Mouse (Mus musculus) brain, adult 2 months (tissue): ENCODE data around the gene Dock6.

Experiments
- DNase-seq: peaks from one replicate; pipeline ENCODE4 v3.0.0; 2011; ENCODE audit warnings: low read depth, low spot score

Gene Dock6

DNA sequence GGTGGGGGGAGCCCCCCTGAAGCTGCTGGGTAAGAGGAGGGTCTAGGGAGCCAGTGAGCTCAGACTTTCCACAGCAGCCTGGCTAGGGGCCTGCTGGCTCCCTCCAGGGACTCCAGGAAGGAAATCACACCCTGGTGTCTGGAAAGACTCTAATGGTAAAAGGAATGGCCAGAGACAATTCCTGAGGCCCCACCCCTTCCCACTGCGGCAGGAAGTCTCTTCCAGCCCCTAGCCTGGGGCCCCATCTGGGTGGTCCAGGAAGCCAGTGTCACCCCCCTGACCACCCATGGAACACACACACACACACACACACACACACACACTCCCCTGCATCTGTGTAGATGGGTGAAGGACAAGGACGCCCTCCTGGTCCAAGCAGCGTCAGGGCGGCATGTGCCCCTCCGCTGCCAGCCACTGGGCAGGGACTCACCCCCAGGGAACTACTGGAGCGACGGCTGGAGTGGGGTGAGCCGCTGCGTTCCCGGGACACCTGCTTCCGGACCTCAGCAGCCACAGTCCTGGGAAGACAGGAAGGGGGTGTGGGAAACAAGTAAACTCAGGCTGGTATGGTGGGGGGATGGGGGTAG lies 5.6 kb downstream of the Dock6 start:
- DNase-seq = no peak

DNA sequence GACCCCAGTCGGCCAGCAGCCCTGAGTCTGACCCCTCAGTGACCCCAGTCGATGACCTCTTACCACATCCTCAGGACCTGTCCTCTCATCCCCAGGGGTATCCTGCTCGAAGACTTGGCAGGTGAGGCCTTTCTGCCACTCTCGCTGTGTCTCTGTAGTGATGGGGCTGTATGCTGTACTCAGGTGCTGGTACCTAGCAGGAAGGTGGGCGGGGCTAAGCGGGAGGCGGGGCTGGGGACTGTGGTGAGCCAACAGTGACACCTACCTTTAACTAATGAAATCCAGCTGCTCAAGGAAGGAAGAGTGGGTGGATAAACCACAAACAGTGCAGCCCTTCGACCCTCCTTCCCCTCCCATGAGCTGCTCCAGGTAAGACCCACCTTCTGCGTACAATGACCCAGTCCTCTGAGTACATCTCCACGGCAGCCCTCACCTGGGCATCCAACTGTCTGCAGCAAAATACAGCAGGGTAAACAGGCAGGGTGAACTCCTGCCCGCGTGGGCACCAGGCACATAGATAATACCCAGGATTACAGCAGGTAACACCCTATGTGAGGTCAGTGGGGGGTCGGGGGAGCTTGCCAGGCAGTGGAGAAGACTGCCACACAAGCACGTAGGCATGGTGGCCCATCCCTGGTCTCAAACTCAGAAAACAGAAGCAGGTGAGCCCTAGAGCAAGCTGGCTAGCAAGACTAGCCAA lies 6.9 kb downstream of the Dock6 start:
- no peak for DNase-seq

DNA sequence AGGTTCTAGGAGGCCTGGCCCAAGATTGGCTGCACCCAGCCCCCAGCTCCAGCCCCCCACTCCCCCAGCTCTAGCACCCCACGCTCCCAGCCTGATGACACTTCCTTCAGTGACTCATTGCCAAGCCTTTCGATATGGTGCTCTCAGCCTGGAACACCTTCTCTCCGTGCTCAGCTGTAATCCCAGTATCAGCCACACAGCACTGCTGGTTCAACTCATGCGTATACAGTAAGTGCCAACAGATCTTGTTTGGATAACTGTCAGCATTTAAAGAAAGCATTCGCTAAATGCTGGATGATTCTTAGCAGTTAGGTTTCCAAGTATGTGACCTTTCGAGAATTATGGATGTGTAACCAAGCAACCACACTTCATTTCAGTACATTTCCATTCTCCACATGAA lies 9.3 kb downstream of the Dock6 start:
- peak; percentile 87 for DNase-seq

DNA sequence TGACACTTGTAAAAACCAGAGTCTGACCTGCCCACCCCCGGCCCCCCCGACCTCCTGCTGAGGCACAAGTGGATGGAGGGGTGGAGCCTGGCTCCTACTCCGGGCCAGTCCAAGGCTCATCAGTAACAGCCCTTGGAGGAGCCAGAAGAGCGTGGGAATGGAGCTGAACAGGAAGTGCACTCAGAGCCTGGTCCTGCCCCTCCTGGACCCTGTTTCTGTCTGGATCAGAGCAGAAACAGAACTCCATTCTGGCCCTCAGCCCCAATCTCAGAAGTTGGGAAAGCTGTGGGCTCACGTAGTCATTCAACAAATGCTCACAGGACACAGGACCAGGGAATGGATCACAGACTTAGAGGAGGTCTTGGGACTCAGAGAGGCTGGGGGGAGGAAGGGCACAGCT lies 10.0 kb downstream of the Dock6 start:
- no peak for DNase-seq

DNA sequence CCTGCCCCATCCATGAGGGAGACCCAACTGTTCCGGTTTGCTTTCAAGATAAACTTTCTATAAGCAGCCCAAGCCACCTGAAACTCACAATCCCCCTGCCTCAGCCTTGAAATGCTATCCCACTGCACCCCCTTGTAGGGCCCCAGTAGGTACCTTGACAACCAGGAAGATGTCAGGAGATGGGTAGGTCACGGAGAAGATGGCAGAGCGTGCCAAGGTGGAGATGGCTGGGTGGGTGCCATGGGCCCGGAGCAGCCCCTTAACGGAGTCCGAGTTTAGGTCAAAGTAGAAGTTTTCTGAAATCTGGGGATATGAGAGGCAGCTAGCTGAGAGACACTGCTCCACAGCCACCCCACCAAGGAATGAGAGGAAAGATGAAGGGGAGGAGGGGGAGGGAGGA lies 11.1 kb downstream of the Dock6 start:
- no peak for DNase-seq

DNA sequence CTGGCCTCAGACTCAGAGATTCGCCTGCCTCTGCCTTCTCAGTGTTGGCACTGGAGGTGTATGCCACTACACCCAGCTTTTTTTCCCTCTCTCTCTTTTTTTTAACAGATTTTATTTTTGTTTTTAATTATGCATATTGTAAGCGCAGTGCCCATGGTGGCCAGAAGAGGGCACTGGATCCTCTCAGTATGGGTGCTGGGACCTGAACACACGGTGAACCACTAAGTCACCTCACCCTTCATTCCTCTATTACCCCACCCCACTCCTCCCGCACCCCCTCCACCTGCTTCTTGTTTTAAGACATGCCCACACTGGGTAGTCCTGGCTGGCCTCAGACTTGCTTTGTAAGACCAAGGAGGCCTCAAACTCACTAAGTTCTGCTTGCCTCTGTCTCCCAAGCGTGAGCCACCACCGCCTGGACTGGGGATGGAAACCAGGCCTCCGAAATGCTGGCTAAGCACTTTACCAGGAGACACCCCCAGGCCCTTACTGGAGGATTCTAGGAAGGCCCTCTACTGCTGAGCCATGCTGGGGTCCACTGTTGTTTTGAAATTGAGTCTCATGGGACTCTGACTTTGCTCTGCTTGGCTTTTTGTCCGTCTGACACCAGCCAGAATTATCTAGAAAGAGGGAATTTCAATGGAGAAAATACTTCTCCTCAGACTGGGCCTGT lies 12.2 kb downstream of the Dock6 start:
- DNase-seq = peak; percentile 63

DNA sequence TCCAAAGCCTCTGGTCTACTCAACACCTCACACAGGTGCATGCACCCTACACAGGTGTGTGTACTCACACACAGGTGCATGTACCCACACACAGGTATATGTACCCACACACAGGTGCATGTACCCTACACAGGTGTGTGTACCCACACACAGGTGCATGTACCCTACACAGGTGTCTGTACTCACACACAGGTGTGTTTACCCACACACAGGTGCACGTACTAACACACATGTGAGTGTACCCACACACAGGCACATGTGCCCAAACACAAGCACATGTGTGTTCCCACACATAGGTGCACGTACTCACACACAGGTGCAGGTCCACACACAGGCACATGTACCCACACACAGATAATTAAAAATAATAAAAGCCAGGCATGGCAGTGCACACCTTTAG lies 14.7 kb downstream of the Dock6 start:
- no peak for DNase-seq

DNA sequence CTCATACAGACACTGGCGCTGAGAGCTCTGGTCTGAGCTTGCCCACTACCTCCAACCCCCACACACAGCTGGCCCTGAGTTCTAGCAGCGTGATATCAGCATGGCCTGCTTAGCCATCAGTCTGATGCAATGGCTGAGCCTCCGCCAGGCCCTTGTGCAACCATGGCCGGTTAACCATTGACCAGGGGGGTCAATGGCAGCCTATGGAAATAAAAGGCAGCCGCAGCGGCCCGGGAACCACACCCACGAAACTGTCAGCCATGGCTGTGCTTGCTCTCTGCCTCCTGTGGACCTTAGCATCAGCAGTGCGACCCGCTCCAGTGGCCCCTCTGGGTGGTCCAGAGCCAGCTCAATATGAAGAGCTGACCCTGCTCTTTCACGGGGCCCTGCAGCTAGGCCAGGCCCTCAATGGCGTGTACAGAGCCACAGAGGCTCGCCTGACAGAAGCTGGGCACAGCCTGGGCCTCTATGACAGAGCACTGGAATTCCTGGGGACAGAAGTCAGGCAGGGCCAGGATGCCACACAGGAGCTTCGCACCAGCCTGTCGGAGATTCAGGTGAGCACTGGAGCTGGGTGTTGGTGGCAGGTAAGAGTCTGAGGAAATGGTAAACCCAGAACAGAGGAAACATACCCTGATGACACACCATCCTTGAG lies 17.1 kb downstream of the Dock6 start, which contains the start of gene Angptl8:
Gene Angptl8, plus strand, starts transcription at position 253 of the 655 bp plus-strand sequence.
- DNase-seq = no peak

DNA sequence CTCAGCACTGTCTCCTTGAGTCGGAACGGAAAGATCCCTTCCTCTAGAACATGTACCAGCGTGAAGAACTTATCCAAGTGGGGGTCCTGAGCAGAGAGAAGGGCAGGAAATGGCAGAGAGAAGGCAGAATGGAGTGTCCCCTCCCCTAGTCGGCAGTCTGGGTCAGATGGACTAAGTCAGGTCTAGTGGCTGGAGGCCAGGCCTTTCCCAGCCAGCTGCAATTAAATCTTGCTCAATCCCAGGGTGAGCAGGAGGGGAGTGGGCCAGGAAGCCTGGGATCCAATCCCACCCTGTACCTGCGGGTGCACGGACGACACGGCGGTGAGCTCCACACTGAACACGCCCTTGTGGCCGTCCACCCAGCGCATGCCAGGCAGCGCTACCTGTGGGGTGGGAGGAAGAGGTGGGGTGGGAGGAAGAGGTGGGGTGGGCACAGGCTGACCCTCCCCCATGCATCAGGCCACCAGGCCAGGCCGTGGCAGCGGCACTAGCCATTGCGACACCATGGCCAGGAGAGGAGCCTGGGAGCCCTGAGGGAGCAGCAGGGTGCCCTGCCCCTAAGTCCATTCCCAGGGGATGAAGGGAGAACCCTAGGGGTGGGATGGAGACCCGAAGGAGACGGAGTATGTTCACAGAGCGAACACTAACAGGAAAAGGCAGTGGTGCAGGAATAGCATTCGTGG lies 20.7 kb downstream of the Dock6 start:
- DNase-seq = no peak

DNA sequence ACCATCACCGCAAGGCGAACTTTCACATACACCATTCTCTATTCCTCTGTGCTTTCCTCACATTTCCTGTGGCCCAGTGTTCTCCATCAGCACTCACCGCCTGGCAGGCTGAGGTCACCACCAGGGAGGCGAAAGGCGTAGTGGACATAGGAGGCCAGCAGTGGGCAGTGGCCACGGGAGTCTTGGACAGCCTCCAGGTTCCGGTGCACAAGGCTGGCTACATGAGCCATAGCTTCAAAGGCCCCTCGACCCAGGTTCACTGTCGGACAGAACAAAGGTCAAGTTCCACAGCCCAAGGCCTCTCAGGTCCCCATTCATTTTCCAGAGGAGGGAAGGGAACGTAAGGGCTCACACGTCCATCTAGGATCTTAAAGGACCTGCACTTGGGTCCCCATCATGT lies 21.5 kb downstream of the Dock6 start:
- DNase-seq = no peak

DNA sequence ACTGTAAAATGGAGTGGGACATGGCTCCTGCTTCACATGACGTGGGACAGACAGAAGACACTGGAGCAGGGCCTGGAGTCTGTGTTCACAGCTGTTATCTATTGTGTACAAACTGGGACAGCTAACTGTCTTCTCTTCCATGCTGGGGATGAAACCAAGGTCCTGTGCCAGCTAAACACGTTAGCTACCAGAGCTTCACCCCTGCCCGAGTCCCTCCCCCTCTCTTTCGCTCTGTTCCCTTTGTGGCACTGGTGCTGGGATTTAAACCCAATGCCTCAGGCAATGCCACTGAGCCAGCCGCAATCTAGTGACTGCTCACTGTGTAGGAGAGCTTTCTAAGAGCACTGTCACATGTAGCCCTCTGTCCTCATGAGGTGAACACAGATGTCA lies 22.0 kb downstream of the Dock6 start:
- DNase-seq = no peak

DNA sequence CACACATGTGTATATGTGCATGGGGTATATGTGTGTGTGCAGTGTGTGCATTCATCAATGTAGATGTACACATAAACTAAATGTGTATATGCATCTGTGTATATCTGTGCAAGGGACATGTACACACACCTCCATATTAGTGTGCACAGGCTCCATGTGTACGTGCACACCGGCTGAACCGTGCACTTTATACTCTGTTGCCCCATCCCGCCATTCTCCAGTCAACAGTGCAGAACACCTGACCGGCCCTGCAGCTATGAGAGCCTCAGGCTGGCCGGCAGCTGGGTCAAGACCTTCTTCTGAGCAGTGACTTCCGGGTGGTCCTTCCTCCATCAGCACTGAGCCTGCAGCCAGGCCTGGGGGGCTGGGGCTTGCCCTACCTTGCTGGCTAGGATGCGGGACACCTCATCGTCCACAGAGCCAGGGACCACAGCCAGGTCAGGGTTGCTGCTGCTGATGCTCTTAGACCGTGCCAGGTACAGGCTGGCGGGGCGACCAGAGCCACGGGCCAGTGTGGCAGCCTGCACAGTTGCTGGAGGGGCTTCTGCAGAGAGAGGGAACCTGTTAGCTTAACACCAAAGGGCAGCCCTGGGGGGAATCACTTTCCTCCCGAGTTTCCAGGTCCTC lies 22.5 kb downstream of the Dock6 start:
- no peak for DNase-seq

DNA sequence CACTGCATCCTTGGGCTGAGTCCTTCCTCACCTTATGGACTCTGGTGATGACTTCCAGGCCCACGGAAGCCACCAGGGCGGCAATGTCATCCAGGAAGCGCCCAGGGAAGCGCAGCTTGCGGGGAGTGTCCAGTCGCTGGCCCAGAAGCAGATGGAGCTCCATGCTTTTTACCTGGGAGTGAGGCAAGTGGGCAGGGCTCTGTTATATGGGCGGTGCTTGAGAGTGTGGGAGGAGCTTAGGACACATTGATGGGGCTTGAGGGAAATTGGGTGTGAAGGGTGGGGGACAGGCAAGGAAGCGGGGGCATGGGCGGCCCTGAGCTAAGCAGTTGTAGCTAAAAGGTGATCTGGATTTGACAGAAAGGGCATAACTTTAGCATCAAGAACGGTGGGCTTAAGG lies 28.1 kb downstream of the Dock6 start:
- DNase-seq = no peak

DNA sequence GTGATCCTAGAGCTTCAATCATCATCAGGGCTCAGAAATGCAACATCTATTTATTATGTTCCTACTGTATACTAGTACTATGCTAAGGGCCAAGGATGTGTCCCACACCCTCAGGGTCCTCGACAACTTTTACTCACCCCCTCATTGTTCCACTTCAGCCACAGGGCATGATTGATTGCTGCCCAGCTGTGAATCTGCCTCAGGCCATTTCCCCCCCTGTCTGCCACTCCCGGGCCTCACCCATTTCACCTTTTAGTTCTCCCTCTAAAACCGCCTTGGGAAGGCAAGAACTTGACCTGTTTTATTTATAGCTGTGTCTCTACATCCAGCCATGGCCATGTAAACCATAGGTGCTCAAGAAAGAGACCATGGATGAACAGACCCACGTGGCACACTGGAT lies 28.5 kb downstream of the Dock6 start:
- no peak for DNase-seq

DNA sequence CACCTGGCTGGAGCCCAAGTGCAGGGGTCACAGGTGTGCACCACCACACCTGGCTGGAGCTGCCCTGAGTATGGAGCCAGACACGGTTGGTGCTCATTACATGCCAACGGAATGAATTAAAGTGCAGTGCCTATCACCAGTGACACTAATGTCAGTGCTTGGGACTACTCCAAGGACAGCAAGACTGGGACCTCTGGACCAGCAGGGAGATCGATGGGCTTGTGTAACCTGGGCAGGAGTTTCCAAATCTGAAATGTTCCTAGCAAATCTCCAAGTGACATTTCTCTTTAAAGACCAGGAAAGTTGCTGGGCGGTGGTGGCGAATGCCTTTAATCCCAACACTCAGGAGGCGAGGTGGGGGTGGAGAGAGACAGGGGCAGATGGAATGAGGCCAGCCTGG lies 29.7 kb downstream of the Dock6 start:
- DNase-seq = no peak

DNA sequence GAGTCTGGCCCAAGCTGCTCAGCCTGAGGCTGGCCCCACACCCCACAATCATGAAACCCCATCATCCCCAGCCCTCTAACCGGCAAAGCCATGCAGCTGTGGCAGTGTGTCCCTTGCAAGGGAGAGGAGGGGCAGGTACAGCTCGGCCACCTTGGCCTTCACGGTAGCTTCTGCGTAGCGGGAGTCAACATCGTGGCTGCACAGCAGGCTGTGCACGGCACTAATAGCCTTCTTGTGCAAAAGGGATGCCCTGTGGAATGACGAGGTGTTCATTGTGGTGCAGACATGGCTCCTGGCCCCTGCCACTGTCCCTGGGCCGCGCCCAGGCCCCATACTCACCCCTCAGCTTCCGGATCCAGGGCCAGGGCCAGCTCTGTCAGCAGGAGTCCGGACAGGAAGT lies 32.3 kb downstream of the Dock6 start:
- no peak for DNase-seq

DNA sequence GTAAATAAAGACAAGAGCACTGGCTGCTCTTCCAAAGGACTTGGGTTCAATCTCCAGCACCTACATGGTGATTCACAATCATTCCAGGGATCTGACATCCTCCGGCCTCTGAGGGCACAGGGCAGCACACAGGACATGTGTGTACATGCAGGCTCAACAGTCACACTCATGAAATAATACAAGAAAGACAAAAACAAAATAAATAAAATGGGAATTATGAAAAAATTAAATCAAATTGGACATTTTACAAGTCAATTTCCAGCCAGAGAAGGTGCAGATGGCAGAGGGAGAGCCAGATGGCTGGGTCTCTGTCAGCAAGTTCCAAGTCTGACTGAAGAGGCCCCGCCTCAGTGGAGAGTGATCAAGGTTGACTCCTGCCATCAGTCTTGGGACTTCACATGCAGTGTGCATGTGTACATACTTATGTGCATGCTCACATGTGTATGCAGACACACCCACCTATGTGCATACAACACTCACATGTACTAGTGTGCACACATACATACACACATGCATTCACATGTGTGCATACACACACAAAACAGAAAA lies 33.2 kb downstream of the Dock6 start:
- peak; percentile 90 for DNase-seq

DNA sequence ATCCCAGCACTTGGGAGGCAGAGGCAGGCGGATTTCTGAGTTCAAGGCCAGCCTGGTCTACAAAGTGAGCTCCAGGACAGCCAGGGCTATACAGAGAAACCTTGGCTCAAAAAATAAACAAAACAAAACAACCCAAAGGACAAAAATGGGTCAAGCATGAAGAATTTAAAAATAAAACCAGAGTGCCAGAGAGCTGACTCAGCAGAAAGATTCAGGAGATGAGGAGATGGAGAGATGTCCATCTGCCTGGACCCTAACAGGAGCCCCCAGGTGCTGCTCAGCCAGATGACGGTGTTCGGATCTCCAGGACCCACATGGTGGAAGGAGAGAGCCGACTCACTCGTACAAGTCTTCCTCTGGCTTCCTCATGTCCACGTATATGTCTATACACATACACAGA lies 33.9 kb downstream of the Dock6 start:
- no peak for DNase-seq

DNA sequence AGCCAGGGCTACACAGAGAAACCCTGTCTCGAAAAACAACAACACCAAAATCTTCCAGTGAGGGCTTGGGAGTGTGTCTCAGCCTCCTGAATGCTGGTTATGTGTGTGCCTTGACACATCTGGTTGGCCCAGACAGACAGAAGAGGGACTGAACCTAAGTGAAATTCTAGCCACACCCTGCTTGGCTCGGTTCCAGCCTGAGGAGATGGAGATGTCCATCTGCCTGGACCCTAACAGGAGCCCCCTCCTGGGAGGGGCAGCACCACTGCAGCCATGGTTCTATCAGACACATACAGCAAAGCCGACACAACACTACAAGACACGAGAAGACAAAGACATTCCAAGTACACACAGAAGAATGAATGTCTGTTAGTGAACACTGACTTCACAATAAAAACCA lies 34.3 kb downstream of the Dock6 start:
- DNase-seq = no peak

DNA sequence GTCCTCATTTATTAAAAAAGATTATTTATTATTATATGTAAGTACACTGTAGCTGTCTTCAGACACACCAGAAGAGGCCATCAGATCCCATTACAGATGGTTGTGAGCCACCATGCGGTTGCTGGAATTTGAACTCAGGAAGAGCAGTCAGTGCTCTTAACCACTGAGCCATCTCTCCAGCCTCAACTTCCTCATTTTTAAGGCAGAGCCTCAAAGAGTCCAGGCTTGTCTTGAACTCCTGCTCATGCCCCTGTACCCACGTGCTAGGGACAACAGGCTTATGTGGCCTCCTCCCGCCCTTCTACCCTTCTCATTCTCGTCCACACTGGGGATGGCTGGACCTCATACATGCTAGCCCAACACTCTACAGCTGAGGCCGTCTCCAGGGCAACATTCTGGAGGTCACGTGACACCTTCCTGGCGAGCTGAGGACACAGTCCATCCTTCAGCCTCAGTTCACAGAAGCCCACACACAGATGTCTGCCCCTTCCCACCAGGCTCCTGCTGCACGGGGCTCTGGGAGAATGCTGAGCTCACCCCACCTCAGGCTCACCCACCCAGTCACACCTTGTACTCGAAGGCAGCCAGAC lies 35.6 kb downstream of the Dock6 start:
- DNase-seq = no peak

DNA sequence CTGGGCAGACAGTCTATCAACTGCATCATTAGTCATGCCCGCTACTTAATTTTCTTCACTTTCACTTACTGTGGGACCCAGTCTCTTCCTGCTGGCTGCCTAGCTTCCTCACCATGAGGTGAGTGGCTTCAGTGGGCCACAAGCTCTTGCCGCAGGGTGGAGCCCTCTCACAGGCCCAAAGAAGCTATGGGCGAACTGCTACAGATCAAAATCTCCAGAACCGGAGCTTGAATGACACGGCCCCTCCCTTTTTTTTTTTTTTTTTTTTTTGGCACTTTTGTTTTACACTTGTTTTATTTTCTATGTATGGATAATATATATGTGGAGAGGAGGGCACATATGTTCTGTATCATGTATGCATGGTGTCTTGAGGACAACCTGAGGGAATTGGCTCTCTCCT lies 41.3 kb downstream of the Dock6 start:
- no peak for DNase-seq
